Mouse (Mus musculus) embryonic stem cell, embryonic (primary cell): ENCODE measurements at regions not wholly inside any gene's neighbourhood (a gene's known extent, or its start where the extent isn't known, plus 50 kb on each side); places are given as distances from the start of the nearest gene placed in this dataset.

ENCODE experiments used
- CTCF ChIA-PET, 4 experiments: fragments of 300-600 bp in 2 of 4; fragments of 350-600 bp in 2 of 4; sonication (Branson Sonifier 250); formaldehyde crosslinking; loops; one replicate each; lab custom pipeline; 2022; ENCODE audit warnings: inconsistent platforms in 2 of 4; lab: Charles Lee
- POLR2A ChIA-PET, 4 experiments: fragments of 300-600 bp in 2 of 4; fragments of 350-600 bp in 2 of 4; sonication (Branson Sonifier 250); formaldehyde crosslinking; loops; one replicate each; lab custom pipeline; 2022; ENCODE audit warnings: antibody characterized with exemption in 4 of 4, inconsistent platforms in 1 of 4; lab: Charles Lee

GRCm38 (mm10) chr8:127745221-127745620 is 613.2 kb upstream of the Nrp1 start:
- CTCF ChIA-PET = no interaction called here

GRCm38 (mm10) chr8:127746456-127746855 is 611.9 kb upstream of the Nrp1 start:
- ChIA-PET POLR2A (no interaction called here), CTCF (no interaction called here)

More at GRCm38 (mm10) chr8:127745221-127745620, 613.2 kb upstream of the Nrp1 start:
- POLR2A ChIA-PET = no interaction called here

GRCm38 (mm10) chr8:127752871-127753270 is 605.5 kb upstream of the Nrp1 start:
- POLR2A ChIA-PET = interaction anchor here in 1 of 4 experiments (0.5 kb wide), 1 partner anchor 464 kb away, joined by 3 read pairs; no protein-coding TSS in a partner anchor
- CTCF ChIA-PET = no interaction called here

- ChIA-PET POLR2A (no interaction called here), CTCF (no interaction called here)
Observed at GRCm38 (mm10) chr8:127753793-127754565, 604.4 kb upstream of the Nrp1 start.

GRCm38 (mm10) chr8:127757396-127757795 is 601.0 kb upstream of the Nrp1 start:
- ChIA-PET CTCF (no interaction called here), POLR2A (no interaction called here)

GRCm38 (mm10) chr8:127759906-127760305 is 598.5 kb upstream of the Nrp1 start:
- ChIA-PET CTCF (no interaction called here), POLR2A (no interaction called here)

GRCm38 (mm10) chr8:127765199-127765598 is 593.2 kb upstream of the Nrp1 start:
- CTCF ChIA-PET = no interaction called here
- POLR2A ChIA-PET = no interaction called here

GRCm38 (mm10) chr8:127768311-127768710 is 590.1 kb upstream of the Nrp1 start:
- CTCF ChIA-PET = no interaction called here
- POLR2A ChIA-PET = interaction anchor here in 1 of 4 experiments (0.5 to 2.0 kb wide), 2 partner anchors 10 to 884 kb away, joined by 4 read pairs; no protein-coding TSS in a partner anchor

- ChIA-PET CTCF (no interaction called here), POLR2A (no interaction called here)
Observed at GRCm38 (mm10) chr8:127769651-127770050, 588.8 kb upstream of the Nrp1 start.

GRCm38 (mm10) chr8:127771781-127772180 is 586.6 kb upstream of the Nrp1 start:
- POLR2A ChIA-PET = no interaction called here
- CTCF ChIA-PET = interaction anchor here in 1 of 4 experiments (0.6 kb wide), 1 partner anchor 872 kb away, joined by 4 read pairs; no protein-coding TSS in a partner anchor

- ChIA-PET CTCF (interaction anchor here in 1 of 4 experiments (0.6 kb wide), 1 partner anchor 872 kb away, joined by 4 read pairs; no protein-coding TSS in a partner anchor), POLR2A (no interaction called here)
Observed at GRCm38 (mm10) chr8:127772415-127772814, 586.0 kb upstream of the Nrp1 start.

- POLR2A ChIA-PET = no interaction called here
Observed at GRCm38 (mm10) chr8:127772917-127773316, 585.5 kb upstream of the Nrp1 start.

GRCm38 (mm10) chr8:127774642-127775041 is 583.8 kb upstream of the Nrp1 start:
- ChIA-PET POLR2A (no interaction called here), CTCF (no interaction called here)

More at GRCm38 (mm10) chr8:127772917-127773316, 585.5 kb upstream of the Nrp1 start:
- CTCF ChIA-PET = no interaction called here

GRCm38 (mm10) chr8:127775160-127775559 is 583.2 kb upstream of the Nrp1 start:
- ChIA-PET CTCF (no interaction called here), POLR2A (no interaction called here)

GRCm38 (mm10) chr8:127775747-127776146 is 582.7 kb upstream of the Nrp1 start:
- ChIA-PET CTCF (no interaction called here), POLR2A (no interaction called here)

GRCm38 (mm10) chr8:127778352-127779020 is 579.9 kb upstream of the Nrp1 start:
- CTCF ChIA-PET = no interaction called here
- POLR2A ChIA-PET = interaction anchor here in 3 of 4 experiments (0.5 to 0.8 kb wide), 3 partner anchors 11 to 1182 kb away, joined by 3 to 4 read pairs (median 3); no protein-coding TSS in a partner anchor

GRCm38 (mm10) chr8:127779021-127779689 is 579.2 kb upstream of the Nrp1 start:
- ChIA-PET CTCF (no interaction called here), POLR2A (interaction anchor here in 1 of 4 experiments (1.5 kb wide), 1 partner anchor 45 kb away, joined by 3 read pairs; no protein-coding TSS in a partner anchor)

- CTCF ChIA-PET = no interaction called here
- POLR2A ChIA-PET = interaction anchor here in 1 of 4 experiments (1.5 kb wide), 1 partner anchor 46 kb away, joined by 3 read pairs; no protein-coding TSS in a partner anchor
Observed at GRCm38 (mm10) chr8:127780596-127780995, 577.8 kb upstream of the Nrp1 start.

- POLR2A ChIA-PET = interaction anchor here in 1 of 4 experiments (1.5 kb wide), 1 partner anchor 47 kb away, joined by 3 read pairs; no protein-coding TSS in a partner anchor
Observed at GRCm38 (mm10) chr8:127781011-127781410, 577.4 kb upstream of the Nrp1 start.

More at GRCm38 (mm10) chr8:127781011-127781410, 577.4 kb upstream of the Nrp1 start:
- CTCF ChIA-PET = no interaction called here
